Mouse (Mus musculus) forebrain, embryonic 13.5 days (tissue): Measurements from ENCODE around the gene Mllt1. TPM values are rescaled to one million over a fixed set of nuclear protein-coding genes. Genes with fewer than 3 reads are reported as not detected.

ENCODE experiments used
- ATAC-seq: fragments of 200-750 bp; cut with Nextera tagmentation; 2 replicates; pipeline ENCODE4 v1.8.0; 2017
- H3K27ac ChIP-seq: fragments of 300-500 bp; sonication (generic); 2 replicates; pipeline ENCODE4 v1.5.1; 2015; ENCODE audit warnings: inconsistent platforms, mild to moderate bottlenecking, moderate library complexity
- H3K27me3 ChIP-seq: fragments of 300-500 bp; sonication (generic); 2 replicates; pipeline ENCODE4 v1.6.1; 2015; ENCODE audit warnings: mild to moderate bottlenecking, inconsistent platforms
- H3K36me3 ChIP-seq: fragments of 300-500 bp; sonication (generic); 2 replicates; pipeline ENCODE4 v1.6.1; 2015; ENCODE audit warnings: mild to moderate bottlenecking, inconsistent platforms; ENCODE audit not compliant: poor library complexity, severe bottlenecking
- H3K4me1 ChIP-seq: fragments of 300-500 bp; sonication (generic); 2 replicates; pipeline ENCODE4 v1.6.1; 2015; ENCODE audit warnings: inconsistent platforms
- H3K4me2 ChIP-seq: fragments of 300-500 bp; sonication (generic); 2 replicates; pipeline ENCODE4 v1.6.1; 2015; ENCODE audit warnings: inconsistent platforms, mild to moderate bottlenecking, moderate library complexity
- H3K4me3 ChIP-seq: fragments of 300-500 bp; sonication (generic); 2 replicates; pipeline ENCODE4 v1.5.1; 2015; ENCODE audit warnings: mild to moderate bottlenecking, inconsistent platforms
- H3K9ac ChIP-seq: fragments of 300-500 bp; sonication (generic); 2 replicates; pipeline ENCODE4 v1.6.1; 2015; ENCODE audit warnings: mild to moderate bottlenecking, inconsistent platforms
- H3K9me3 ChIP-seq: fragments of 300-500 bp; sonication (generic); replicated peaks from 2 replicates; pipeline ENCODE4 v1.6.1; 2016; ENCODE audit warnings: inconsistent platforms
- WGBS: fragments of 180-500 bp; shearing (Covaris S2); methylation state at CpG from one replicate; pipeline ENCODE4 v1.1.7; 2015; 5-methylcytosine and 5-hydroxymethylcytosine counted together
- polyA plus RNA-seq: library from polyadenylated mRNA; unstranded; fragments of >200 nt; fragmentation: Nextera tagmentation; extraction: Ambion mirVana; gene quantifications from 2 replicates; pipeline ENCODE4 v1.2.1, GENCODE M21; 2015

The Mllt1 gene
- polyA plus RNA-seq, 1 experiment from 2014 or later, result 69.5 TPM

- H3K4me1 ChIP-seq, result peaks cover 26% of the 10 kb centered on the region
- H3K4me3 ChIP-seq, result no peak overlapping the region
- no peaks in the 10 kb centered on the region for H3K9me3 ChIP-seq
- no peaks in the 10 kb centered on the region for H3K27me3 ChIP-seq
- peaks cover 100% of the 10 kb centered on the region for H3K36me3 ChIP-seq
- 75% methylated on average over 7 of the region's 7 CpGs for WGBS
- 0 out of 2 replicates have a peak overlapping the region, but pooled peaks have one; percentile 51 for H3K9ac ChIP-seq
- peak; percentile 62 for ATAC-seq
- no peak overlapping the region for H3K4me2 ChIP-seq
- peak overlapping the region; percentile 84; the same call in 1 of the 2 replicates for H3K27ac ChIP-seq
Measured at GRCm38 (mm10) chr17:56897630-56898195, 37.5 kb downstream of the Mllt1 start.

GRCm38 (mm10) chr17:56896513-56897129, 38.6 kb downstream of the Mllt1 start:
- ATAC-seq, result peak; percentile 75
- H3K9ac ChIP-seq, result peak overlapping the region; percentile 51
- WGBS, result 67% methylated on average over 6 of the region's 6 CpGs
- H3K36me3 ChIP-seq, result peaks cover 100% of the 10 kb centered on the region
- H3K4me3 ChIP-seq, result no peak overlapping the region
- peaks cover 26% of the 10 kb centered on the region for H3K4me1 ChIP-seq
- peak overlapping the region; percentile 84 for H3K27ac ChIP-seq
- H3K9me3 ChIP-seq, result no peaks in the 10 kb centered on the region; the same call in 1 of the 2 replicates
- H3K27me3 ChIP-seq, result no peaks in the 10 kb centered on the region
- peak overlapping the region; percentile 14; the same call in 1 of the 2 replicates for H3K4me2 ChIP-seq

GRCm38 (mm10) chr17:56895368-56895918, 39.8 kb downstream of the Mllt1 start:
- Histone ChIP-seq H3K4me1 (peaks cover 26% of the 10 kb centered on the region), H3K9me3 (no peaks in the 10 kb centered on the region; the same call in 1 of the 2 replicates), H3K27me3 (no peaks in the 10 kb centered on the region), H3K4me3 (no peak overlapping the region), H3K9ac (no peak overlapping the region), H3K36me3 (peaks cover 98% of the 10 kb centered on the region), H3K4me2 (no peak overlapping the region), H3K27ac (no peak overlapping the region; the same call in 1 of the 2 replicates)
- 95% methylated on average over 9 of the region's 9 CpGs for WGBS
- no peak for ATAC-seq

- Histone ChIP-seq H3K36me3 (peaks cover 68% of the 10 kb centered on the region), H3K27me3 (no peaks in the 10 kb centered on the region), H3K9me3 (peaks cover 7% of the 10 kb centered on the region; the same call in 1 of the 2 replicates), H3K4me2 (no peak overlapping the region), H3K4me3 (no peak overlapping the region), H3K4me1 (no peaks in the 10 kb centered on the region), H3K9ac (no peak overlapping the region), H3K27ac (no peak overlapping the region)
- no peak for ATAC-seq
- WGBS, result 96% methylated on average over 2 of the region's 2 CpGs
Measured at GRCm38 (mm10) chr17:56890018-56890417, 45.2 kb downstream of the Mllt1 start.

- Histone ChIP-seq H3K4me3 (no peak overlapping the region), H3K27me3 (no peaks in the 10 kb centered on the region), H3K4me2 (no peak overlapping the region), H3K9ac (no peak overlapping the region), H3K36me3 (peaks cover 48% of the 10 kb centered on the region), H3K9me3 (peaks cover 7% of the 10 kb centered on the region; the same call in 1 of the 2 replicates), H3K27ac (no peak overlapping the region), H3K4me1 (no peaks in the 10 kb centered on the region)
- no peak for ATAC-seq
- WGBS, result 90% methylated on average over 2 of the region's 3 CpGs
Measured at GRCm38 (mm10) chr17:56888050-56888449, 47.2 kb downstream of the Mllt1 start.

GRCm38 (mm10) chr17:56884809-56885208, 50.4 kb downstream of the Mllt1 start:
- H3K4me3 ChIP-seq, result no peak overlapping the region
- no peak for ATAC-seq
- 94% methylated on average over 17 of the region's 17 CpGs for WGBS
- no peaks in the 10 kb centered on the region for H3K27me3 ChIP-seq
- no peak overlapping the region for H3K27ac ChIP-seq
- H3K4me1 ChIP-seq, result no peaks in the 10 kb centered on the region
- no peak overlapping the region for H3K4me2 ChIP-seq
- H3K9me3 ChIP-seq, result 0 out of 2 replicates have a peak, but pooled peaks cover 7% of the 10 kb centered on the region
- peaks cover 18% of the 10 kb centered on the region for H3K36me3 ChIP-seq
- H3K9ac ChIP-seq, result no peak overlapping the region

- no peak overlapping the region for H3K9ac ChIP-seq
- no peaks in the 10 kb centered on the region for H3K27me3 ChIP-seq
- no peak overlapping the region for H3K4me2 ChIP-seq
- H3K4me3 ChIP-seq, result no peak overlapping the region
- no peak overlapping the region for H3K27ac ChIP-seq
- H3K4me1 ChIP-seq, result no peaks in the 10 kb centered on the region
- H3K9me3 ChIP-seq, result 0 out of 2 replicates have a peak, but pooled peaks cover 7% of the 10 kb centered on the region
- 79% methylated on average over 5 of the region's 5 CpGs for WGBS
- no peak for ATAC-seq
- peaks cover 13% of the 10 kb centered on the region for H3K36me3 ChIP-seq
Measured at GRCm38 (mm10) chr17:56884331-56884730, 50.9 kb downstream of the Mllt1 start.

GRCm38 (mm10) chr17:56883612-56884011, 51.6 kb downstream of the Mllt1 start:
- H3K27me3 ChIP-seq, result no peaks in the 10 kb centered on the region
- WGBS, result 62% methylated on average over 17 of the region's 17 CpGs
- peaks cover 6% of the 10 kb centered on the region for H3K36me3 ChIP-seq
- 0 out of 2 replicates have a peak, but pooled peaks cover 6% of the 10 kb centered on the region for H3K9me3 ChIP-seq
- no peak overlapping the region for H3K4me3 ChIP-seq
- H3K4me2 ChIP-seq, result peak overlapping the region; percentile 25; the same call in 1 of the 2 replicates
- ATAC-seq, result no peak
- H3K27ac ChIP-seq, result no peak overlapping the region
- H3K9ac ChIP-seq, result no peak overlapping the region
- H3K4me1 ChIP-seq, result no peaks in the 10 kb centered on the region

GRCm38 (mm10) chr17:56877426-56877825, 57.8 kb downstream of the Mllt1 start:
- Histone ChIP-seq H3K27ac (no peak overlapping the region), H3K4me1 (no peaks in the 10 kb centered on the region), H3K36me3 (no peaks in the 10 kb centered on the region), H3K4me2 (no peak overlapping the region), H3K27me3 (no peaks in the 10 kb centered on the region), H3K4me3 (no peak overlapping the region), H3K9me3 (no peaks in the 10 kb centered on the region), H3K9ac (no peak overlapping the region)
- 90% methylated on average over 19 of the region's 19 CpGs for WGBS
- ATAC-seq, result no peak

- no peak for ATAC-seq
- 82% methylated on average over 8 of the region's 8 CpGs for WGBS
- Histone ChIP-seq H3K4me2 (no peak overlapping the region), H3K4me1 (no peaks in the 10 kb centered on the region), H3K36me3 (no peaks in the 10 kb centered on the region), H3K9me3 (no peaks in the 10 kb centered on the region), H3K27me3 (no peaks in the 10 kb centered on the region), H3K9ac (no peak overlapping the region), H3K4me3 (no peak overlapping the region), H3K27ac (no peak overlapping the region)
Measured at GRCm38 (mm10) chr17:56876981-56877380, 58.2 kb downstream of the Mllt1 start.

GRCm38 (mm10) chr17:56876465-56876864, 58.8 kb downstream of the Mllt1 start:
- no peak overlapping the region for H3K4me3 ChIP-seq
- H3K27me3 ChIP-seq, result no peaks in the 10 kb centered on the region
- WGBS, result 83% methylated on average over 3 of the region's 3 CpGs
- no peak overlapping the region for H3K4me2 ChIP-seq
- no peaks in the 10 kb centered on the region for H3K36me3 ChIP-seq
- H3K4me1 ChIP-seq, result no peaks in the 10 kb centered on the region
- ATAC-seq, result no peak
- no peak overlapping the region for H3K9ac ChIP-seq
- H3K9me3 ChIP-seq, result no peaks in the 10 kb centered on the region
- H3K27ac ChIP-seq, result no peak overlapping the region

GRCm38 (mm10) chr17:56874936-56875651, 60.1 kb downstream of the Mllt1 start, which contains the start of gene 1700061G19Rik:
Gene 1700061G19Rik (plus strand): TSS chr17:56875477.
- H3K9me3 ChIP-seq, result no peaks in the 10 kb centered on the region

More at GRCm38 (mm10) chr17:56874936-56875651, 60.1 kb downstream of the Mllt1 start, which contains the start of gene 1700061G19Rik:
- Histone ChIP-seq H3K27ac (no peak within 1 kb of the TSS), H3K27me3 (no peaks in the 10 kb centered on the region), H3K9ac (no peak within 1 kb of the TSS), H3K4me1 (no peaks in the 10 kb centered on the region), H3K4me2 (no peak within 1 kb of the TSS), H3K4me3 (no peak within 1 kb of the TSS), H3K36me3 (no peaks in the 10 kb centered on the region)
- no peak for ATAC-seq
- WGBS, result 87% methylated on average over 12 of the region's 12 CpGs
